Mouse (Mus musculus): Measurements from ENCODE around the gene Myt1. TPM values are rescaled to one million over a fixed set of nuclear protein-coding genes. Genes with fewer than 3 reads are reported as not detected.

The Myt1 gene
- total and polyA plus RNA-seq, 3 experiments = not detected

GRCm38 (mm10) chr2:181775786-181776185 lies 12.7 kb downstream of the Myt1 start:
- Histone ChIP-seq H3K79me2 (ENCODE audit: control insufficient read depth, insufficient read depth, low read length, poor library complexity) (no peaks in the 10 kb centered on the region), H3K9me3 (replicated peaks; ENCODE audit: insufficient read depth, low read length) (no peaks in the 10 kb centered on the region), H3K36me3 (ENCODE audit: control insufficient read depth in 1 of 2, insufficient read depth in 2 of 2, low read length in 2 of 2) (no peaks in the 10 kb centered on the region), H3K4me1 (ENCODE audit: control insufficient read depth in 1 of 2, insufficient read depth in 2 of 2, low read length in 2 of 2) (no peaks in the 10 kb centered on the region), H3K4me3 (ENCODE audit: control insufficient read depth in 1 of 2, insufficient read depth in 1 of 2, low read depth in 2 of 2, low read length in 2 of 2) (no peak overlapping the region), H3K9ac (ENCODE audit: control insufficient read depth, low read depth, low read length, poor library complexity, severe bottlenecking) (no peak overlapping the region), H3K27me3 (ENCODE audit: control insufficient read depth in 1 of 2, insufficient read depth in 2 of 2, low read length in 2 of 2) (peaks cover 6 to 12% of the 10 kb centered on the region in 2 experiments), H3K27ac (ENCODE audit: control insufficient read depth, low read depth, low read length) (no peak overlapping the region)
- DNase-seq (ENCODE audit: low read depth, low spot score) = no peak
- no peak for TF ChIP-seq MYC (IDR thresholded peaks at IDR 0.05; ENCODE audit: low read depth, low read length)
- no peak for TF ChIP-seq BHLHE40 (IDR thresholded peaks at IDR 0.05; ENCODE audit: borderline replicate concordance, low read depth, low read length)
- TF ChIP-seq RAD21 (IDR thresholded peaks at IDR 0.05; ENCODE audit: low read depth, low read length) = no peak
- TF ChIP-seq KAT2A (conservative IDR thresholded peaks at IDR 0.05; ENCODE audit: low read depth, low read length) = no peak
- TF ChIP-seq ELF1 (IDR thresholded peaks at IDR 0.05; ENCODE audit: low read depth, low read length) = no peak
- TF ChIP-seq CHD2 (IDR thresholded peaks at IDR 0.05; ENCODE audit: low read length) = no peak
- no peak for TF ChIP-seq GABPA (IDR thresholded peaks at IDR 0.05; ENCODE audit: low read depth, low read length)
- no peak for TF ChIP-seq NRF1 (IDR thresholded peaks at IDR 0.05; ENCODE audit: insufficient read depth, low read depth, low read length, poor library complexity, severe bottlenecking)
- TF ChIP-seq MAX (IDR thresholded peaks at IDR 0.05; ENCODE audit: low read length) = no peak
- TF ChIP-seq TBP (IDR thresholded peaks at IDR 0.05; ENCODE audit: low read depth, low read length) = no peak
- no peak for TF ChIP-seq MAZ (IDR thresholded peaks at IDR 0.05; ENCODE audit: low read depth, low read length)
- TF ChIP-seq POLR2A (IDR thresholded peaks at IDR 0.05; ENCODE audit: control insufficient read depth in 1 of 2, insufficient read depth in 1 of 2, low read depth in 1 of 2, low read length in 2 of 2, poor library complexity in 1 of 2) = no peak
- TF ChIP-seq JUND (IDR thresholded peaks at IDR 0.05; ENCODE audit: low read depth, low read length) = no peak
- TF ChIP-seq MAFK (IDR thresholded peaks at IDR 0.05; ENCODE audit: borderline replicate concordance, low read depth, low read length) = no peak

- H3K9ac ChIP-seq (ENCODE audit: control insufficient read depth, low read depth, low read length, poor library complexity, severe bottlenecking) = no peak overlapping the region
- DNase-seq (ENCODE audit: low read depth, low spot score) = peak; percentile 45
- no peaks in the 10 kb centered on the region for H3K9me3 ChIP-seq (replicated peaks; ENCODE audit: insufficient read depth, low read length)
- TF ChIP-seq SMC3 (IDR thresholded peaks at IDR 0.05; ENCODE audit: low read depth, low read length) = peak; percentile 57
- 0 out of 2 replicates have a peak, but pooled peaks have one; percentile 17 for TF ChIP-seq ZC3H11A (IDR thresholded peaks at IDR 0.05; ENCODE audit: low read depth, low read length)
- peak; percentile 60 for TF ChIP-seq RAD21 (IDR thresholded peaks at IDR 0.05; ENCODE audit: low read depth, low read length)
- no peak for TF ChIP-seq MAFK (IDR thresholded peaks at IDR 0.05; ENCODE audit: borderline replicate concordance, low read depth, low read length)
- TF ChIP-seq CTCF (IDR thresholded peaks at IDR 0.05 in 2 of 3, conservative IDR thresholded peaks at IDR 0.05 in 1 of 3; ENCODE audit: control insufficient read depth in 1 of 3, insufficient read depth in 1 of 3, low read depth in 2 of 3, low read length in 3 of 3, poor library complexity in 1 of 3, severe bottlenecking in 1 of 3) = peak; percentile 23 to 54 (median 44); a peak in 5 of 6 replicates
- TF ChIP-seq ETS1 (IDR thresholded peaks at IDR 0.05; ENCODE audit: low read depth, low read length) = no peak
- no peak for TF ChIP-seq ZKSCAN1 (IDR thresholded peaks at IDR 0.05; ENCODE audit: low read depth, low read length)
- no peak overlapping the region for H3K4me3 ChIP-seq (ENCODE audit: control insufficient read depth in 1 of 2, insufficient read depth in 1 of 2, low read depth in 2 of 2, low read length in 2 of 2)
- H3K4me1 ChIP-seq (ENCODE audit: control insufficient read depth in 1 of 2, insufficient read depth in 2 of 2, low read length in 2 of 2) = no peaks in the 10 kb centered on the region
- no peaks in the 10 kb centered on the region for H3K36me3 ChIP-seq (ENCODE audit: control insufficient read depth in 1 of 2, insufficient read depth in 2 of 2, low read length in 2 of 2)
- no peak overlapping the region for H3K27ac ChIP-seq (ENCODE audit: control insufficient read depth, low read depth, low read length)
- H3K27me3 ChIP-seq (ENCODE audit: control insufficient read depth in 1 of 2, insufficient read depth in 2 of 2, low read length in 2 of 2) = peaks cover 6 to 9% of the 10 kb centered on the region in 2 experiments
- H3K79me2 ChIP-seq (ENCODE audit: control insufficient read depth, insufficient read depth, low read length, poor library complexity) = no peaks in the 10 kb centered on the region
These were observed 14.6 kb downstream of the Myt1 start for GRCm38 (mm10) chr2:181777715-181778114.
